Mouse (Mus musculus): Measurements from ENCODE around the gene Cep128.

Gene Cep128

DNA sequence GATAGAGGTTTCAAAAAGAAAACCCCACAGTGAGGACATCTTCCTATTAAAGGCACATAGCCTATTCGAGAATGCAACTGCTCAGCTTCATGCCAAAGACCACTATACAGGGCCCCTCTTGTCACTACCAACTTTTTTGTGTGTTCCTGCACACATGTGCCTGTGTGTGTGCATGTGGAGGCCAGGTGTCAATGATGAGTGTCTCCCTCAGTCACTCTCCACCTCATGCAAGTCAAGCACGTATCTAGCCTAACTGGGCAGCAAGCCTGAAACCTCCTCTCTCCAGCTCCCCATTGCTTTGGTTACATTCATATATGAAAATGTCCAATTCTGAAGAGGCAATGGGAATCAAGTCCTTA, 317.1 kb downstream of the Cep128 start:
- in situ Hi-C loops (cut with MboI; ENCODE audit: unreplicated experiment in 2 of 2), result no loop called here

DNA sequence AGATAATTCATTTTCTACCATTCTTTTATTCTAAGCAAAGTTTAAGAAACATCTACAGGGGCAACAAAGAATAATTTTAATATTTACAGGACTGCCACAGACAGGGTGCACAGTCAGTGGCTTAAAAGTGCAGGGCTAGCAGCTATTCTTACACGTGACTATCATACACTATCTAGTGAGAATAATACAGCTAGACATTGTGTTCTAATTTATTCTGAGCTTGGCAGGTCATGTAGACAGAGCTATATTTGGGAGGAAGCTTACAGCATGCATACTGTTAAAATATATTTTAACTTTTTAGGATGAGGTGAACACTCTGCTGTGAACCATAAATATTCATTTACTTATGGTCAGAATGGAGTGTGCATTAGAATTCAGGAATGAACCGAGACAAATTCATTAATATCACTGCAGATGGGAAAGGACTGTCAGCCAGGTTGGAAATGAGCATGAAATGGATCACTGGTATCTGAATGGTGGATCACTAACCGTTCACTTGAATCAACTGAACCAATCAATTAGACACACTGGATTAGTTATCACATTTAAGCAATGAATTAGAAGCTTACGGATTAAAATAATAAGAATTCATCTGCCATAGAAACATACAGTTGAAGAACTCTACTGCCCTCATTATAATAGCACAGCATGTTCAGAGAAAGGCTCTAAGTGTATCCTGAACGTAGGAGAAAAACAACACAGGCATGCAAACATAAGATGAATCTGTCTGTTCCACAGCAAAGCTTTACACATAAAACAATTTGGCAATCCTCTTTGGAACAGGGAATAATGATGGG, 317.7 kb downstream of the Cep128 start:
- in situ Hi-C loops (cut with MboI; ENCODE audit: unreplicated experiment in 2 of 2), result no loop called here

DNA sequence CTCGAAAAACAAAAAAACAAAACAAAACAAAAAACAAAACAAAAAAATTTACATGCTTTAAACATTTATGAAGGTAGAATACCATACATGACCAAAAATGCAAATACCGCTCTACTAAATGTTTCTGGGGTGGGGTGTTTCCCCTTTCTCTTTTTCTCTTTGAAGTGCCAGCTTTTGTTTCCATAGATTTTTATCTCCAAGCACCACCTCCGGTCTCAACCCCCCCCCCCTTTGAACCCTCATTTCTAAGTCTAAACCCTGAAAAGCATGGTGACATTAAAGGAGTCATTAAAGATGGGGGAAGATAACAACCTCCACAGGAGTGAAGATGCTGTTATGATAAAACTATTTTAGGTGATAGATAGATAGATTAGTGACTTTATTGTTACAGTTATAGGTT, 318.8 kb downstream of the Cep128 start:
- in situ Hi-C loops (cut with MboI; ENCODE audit: unreplicated experiment in 2 of 2), result no loop called here

DNA sequence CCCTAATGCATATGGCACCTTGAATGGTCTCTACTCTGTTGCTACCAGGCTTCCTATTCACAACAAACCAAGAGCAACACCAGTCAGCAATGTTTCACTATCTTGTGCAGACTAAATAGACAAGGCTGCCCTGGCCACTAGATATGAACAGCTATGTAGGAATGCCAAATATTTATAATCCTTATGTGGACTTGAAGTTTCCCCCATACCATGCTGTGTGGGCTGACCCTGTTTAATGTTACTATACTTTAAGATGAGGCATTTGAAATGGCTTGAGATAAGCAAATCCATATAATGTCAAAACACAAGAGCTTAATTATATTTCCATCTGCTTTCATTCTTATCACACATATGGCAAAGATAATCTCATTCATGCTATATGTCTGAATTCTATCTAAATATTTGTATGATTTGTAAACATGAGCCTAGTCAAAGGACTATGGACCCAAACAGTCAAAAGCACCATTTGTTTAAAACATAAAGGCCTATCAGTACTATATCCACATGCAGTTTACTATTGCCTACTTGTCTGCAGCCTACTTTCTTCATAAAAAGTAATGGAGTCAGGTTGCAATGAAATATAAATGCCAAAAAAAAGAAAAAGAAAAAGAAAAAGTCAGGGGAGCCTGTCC, 319.7 kb downstream of the Cep128 start:
- in situ Hi-C loops (cut with MboI; ENCODE audit: unreplicated experiment in 2 of 2), result no loop called here

DNA sequence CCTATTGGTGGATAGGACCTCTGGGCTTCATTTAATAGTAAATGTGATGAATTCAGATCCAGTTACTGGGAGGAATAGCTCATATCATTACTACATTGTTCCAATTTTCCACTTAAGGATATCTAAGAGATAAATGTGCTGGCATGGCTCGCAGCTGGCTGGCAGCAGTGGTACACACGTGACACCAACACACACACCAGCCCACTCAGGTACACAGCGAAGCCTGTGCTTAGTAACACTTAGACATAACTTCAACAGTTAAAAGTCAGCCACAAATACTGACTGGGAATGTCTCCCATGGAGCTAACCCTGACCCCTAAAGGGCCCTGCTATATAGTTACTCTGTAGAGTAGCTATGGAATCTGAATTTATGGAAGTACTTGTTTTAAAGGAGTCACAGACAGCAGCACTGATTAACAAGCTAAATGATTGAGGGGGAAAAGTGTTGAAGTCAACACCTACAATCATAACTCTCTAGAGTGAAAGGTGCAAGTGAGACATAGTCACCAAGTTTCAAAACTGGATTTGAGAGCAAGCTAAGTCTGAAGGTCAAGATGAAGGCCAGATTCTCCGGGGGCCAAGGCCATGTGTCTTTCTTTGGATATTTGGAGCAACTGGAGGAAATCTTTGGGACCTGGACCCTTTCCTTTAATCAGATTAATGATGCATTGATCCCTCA, 320.7 kb downstream of the Cep128 start:
- in situ Hi-C loops (cut with MboI; ENCODE audit: unreplicated experiment in 2 of 2), result no loop called here

DNA sequence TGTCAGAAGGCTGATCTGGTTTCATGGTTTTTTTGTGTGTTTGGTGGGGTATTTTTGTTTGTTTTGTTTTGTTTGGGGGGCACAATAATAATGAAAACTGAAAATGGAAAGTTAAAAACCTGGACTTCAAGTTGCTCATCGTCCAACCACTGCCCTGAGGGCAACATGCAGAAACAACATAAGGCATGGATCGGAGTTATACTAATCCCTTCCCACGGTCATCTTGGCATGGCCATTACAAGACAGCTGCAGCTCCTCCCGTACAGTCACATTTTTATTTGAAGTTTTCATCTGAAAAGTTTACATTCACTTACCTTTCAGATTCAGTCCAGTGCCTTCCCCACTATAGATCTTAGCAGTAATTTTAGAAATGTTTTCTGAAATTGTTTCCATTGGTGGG, 321.5 kb downstream of the Cep128 start:
- in situ Hi-C loops (cut with MboI; ENCODE audit: unreplicated experiment in 2 of 2), result no loop called here

DNA sequence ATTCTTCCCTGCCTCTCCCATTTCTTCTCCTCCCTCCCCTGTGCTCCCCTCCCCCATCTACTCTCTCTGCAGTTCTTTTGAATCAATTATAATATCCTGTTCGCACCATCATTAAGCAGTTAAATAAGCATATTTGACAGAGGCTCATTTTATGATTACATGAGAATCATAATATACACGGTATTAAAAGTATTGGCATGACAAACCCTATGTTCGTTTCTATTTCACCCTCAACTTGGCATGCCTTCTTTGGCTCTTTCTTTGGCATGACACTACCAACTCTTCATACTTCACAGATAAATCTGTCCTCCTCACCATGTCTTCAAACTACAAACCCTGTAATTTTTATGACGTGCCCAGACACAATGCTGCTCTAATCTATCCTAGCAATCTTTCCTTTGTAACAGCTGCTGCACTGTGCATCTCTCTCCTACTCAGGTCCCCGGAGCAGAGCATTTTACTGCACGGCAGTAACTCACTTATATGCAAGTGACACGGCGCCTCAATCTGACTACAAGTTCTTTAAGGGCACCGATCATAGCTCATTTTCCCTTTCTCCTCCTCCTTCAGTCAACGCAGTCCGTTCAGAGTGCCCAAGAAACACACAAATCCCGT, 324.4 kb downstream of the Cep128 start:
- in situ Hi-C loops (cut with MboI; ENCODE audit: unreplicated experiment in 2 of 2), result no loop called here

DNA sequence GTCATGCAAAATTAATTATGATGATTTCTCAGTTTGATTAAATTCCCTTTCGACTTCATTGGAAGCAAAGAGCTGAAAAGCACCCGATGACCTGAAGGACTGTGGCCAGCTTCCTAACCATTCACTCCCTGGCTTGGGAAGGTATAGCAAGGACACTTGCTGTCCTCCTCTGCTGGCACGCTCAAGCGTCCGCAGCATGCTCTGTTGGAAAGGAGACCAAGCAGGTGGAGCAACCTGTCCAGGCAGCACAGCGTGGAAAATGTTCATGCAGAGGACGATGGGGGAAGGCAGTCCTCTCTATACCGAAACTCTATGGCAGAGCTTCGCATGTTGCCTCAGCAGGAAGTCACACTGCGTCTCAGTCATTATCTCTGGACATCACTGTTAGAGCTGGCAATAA, 327.3 kb downstream of the Cep128 start:
- in situ Hi-C loops (cut with MboI; ENCODE audit: unreplicated experiment in 2 of 2), result no loop called here

DNA sequence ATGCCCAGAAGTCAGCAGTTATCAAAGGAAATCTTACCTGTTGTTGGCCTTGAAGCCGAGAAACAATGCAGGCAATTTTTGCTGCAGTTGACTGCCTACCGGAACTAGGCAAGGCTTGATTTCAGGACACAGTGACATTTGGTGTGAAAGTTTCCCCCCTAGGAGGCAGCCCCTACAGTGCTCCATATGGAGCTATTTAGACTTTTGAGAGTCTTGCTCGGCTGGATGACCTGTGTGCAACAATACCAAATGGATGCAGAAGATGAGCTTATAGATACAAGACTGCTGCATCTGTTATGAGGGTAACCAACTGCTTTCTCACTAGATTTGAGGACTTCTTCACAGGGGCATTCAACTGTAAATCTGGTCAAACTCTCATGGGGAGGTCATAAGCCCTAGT, 331.9 kb downstream of the Cep128 start:
- in situ Hi-C loops (cut with MboI; ENCODE audit: unreplicated experiment in 2 of 2), result no loop called here

DNA sequence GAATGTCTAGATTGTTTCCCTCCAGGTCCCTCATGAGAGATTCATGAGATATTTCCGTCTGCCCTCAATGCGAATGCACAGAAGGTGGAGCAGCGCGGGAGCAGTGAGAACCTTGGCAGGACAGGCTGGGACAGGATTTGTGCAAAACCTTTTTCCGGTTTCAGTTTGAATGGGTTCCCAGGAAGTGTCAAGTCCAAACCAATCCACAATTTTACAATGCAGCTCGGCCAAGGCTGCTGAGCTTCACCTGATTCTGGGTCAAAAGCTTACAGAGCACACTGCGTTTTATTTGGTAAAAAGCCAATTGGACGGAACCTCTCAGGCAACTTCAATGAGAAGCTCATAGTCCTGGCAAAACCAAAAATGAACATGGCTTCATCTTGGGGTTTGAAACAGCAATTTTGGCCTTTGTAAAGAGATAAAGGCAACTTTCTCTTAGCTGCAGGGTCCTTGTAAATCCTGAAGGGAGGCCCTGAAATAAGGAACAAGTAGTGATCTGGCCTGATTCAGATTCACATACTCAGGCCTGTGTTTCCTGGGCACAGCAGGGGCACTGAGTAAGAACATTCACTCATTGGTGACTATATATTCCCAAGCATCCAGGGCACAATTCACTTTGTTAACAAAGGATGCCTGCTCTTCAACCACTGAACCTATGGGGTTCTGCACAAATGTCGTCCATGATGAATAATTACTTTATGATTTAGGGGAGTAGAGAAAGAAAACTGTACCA, 333.4 kb downstream of the Cep128 start:
- in situ Hi-C loops (cut with MboI; ENCODE audit: unreplicated experiment in 2 of 2), result no loop called here

DNA sequence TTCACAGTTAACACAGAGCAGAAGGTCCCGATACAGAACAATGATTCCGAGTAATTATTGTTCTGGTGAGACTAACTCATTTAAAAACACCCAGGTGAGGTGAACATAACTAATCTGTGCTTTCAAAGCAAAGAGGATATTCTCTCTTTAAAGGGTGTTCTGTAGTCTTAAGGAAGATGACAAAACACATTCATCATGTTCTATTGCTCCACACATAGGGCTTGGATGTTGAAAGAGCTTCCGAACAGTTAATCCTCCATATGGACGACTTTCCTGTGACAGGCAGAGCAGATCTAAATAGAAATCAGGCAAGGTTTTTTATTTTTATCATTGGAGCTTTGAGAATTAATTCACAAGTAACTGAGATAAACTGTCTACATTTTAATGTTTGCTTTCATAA, 342.8 kb downstream of the Cep128 start:
- in situ Hi-C loops (cut with MboI; ENCODE audit: unreplicated experiment in 2 of 2), result no loop called here

DNA sequence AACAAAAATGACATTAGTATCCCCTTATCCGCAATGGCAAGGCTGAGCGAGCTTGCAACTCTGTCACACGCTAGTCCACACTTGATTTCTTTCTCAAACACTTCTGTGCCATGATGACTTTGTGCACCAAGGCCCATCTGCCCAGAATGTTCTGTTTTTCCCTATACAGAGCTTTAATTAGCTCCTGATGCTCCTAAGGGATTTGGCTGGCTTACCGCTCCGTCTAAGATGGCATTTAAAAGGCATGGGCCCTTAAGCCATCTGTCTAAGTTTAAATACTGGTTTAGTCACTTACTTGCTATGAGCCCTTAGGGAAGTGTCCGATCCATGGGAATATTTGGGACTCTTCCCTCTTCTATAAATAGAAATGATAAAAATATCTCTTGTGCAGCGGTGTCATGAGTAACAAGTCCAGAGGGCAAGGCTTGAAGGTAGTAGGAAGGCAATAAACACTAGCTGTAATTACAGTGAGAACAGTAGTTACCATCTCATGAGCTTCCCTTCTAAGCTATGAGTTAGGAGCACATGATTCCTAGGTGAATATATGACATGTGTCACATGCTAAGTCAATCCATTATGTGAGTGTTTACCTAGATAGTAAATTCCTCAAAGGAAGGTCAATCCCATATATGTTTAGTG, 343.8 kb downstream of the Cep128 start:
- in situ Hi-C loops (cut with MboI; ENCODE audit: unreplicated experiment in 2 of 2), result no loop called here

DNA sequence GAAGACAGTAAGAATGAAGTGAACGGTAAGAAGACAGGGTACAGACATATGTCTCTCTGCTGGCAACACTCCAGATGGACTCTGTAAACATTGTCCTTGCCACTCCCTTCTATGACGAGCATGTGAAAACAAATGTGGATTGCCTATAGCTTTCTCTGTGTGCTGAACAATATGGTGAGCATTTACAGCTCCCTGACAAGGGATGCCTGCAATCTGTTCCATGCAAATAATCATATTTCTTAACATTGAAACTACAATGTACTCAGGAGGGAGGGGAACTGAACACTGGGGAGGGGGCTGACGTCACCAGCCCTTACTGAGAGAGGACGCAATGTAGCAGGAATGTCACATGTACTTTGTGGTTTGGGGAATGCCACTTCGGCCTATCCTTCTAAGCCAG, 355.1 kb downstream of the Cep128 start:
- in situ Hi-C loops (cut with MboI; ENCODE audit: unreplicated experiment in 2 of 2), result no loop called here

DNA sequence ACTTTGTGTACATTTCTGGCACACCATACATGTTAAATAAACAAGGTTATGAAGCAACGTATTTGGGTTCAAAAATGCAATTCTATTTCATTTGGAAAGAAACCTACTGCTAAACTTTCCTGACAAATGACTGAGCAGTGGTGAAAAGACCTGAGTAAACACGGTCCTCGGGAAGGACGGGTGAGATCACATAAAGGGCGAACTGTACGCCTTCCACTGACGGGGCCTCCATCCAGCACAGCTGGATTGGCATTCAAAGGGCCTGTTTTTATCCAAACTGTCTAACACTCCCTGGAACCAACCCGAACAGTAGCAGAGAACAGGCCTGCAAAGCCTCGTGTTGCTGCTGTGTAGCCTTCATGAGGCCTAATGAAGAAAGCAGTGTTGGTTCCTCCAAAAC, 356.5 kb downstream of the Cep128 start:
- in situ Hi-C loops (cut with MboI; ENCODE audit: unreplicated experiment in 2 of 2), result no loop called here

DNA sequence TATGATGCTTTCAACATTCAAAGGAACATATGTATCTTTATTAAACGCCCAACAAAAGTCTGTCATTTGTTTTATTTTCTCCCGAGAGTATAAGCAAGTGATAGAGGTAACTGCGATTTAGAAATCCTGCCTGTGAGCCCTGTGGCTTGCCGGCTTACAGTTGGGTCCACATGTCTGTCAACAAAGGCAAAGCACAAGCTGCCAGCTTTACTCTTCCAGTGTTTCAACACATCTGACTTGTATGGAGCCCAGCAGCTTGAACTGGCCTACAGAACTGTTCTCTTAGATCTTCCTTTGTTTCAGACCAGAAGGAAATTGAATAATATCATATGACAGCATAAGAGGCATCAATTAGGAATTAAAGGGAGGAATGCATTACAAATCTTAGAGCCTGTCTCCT, 357.1 kb downstream of the Cep128 start:
- in situ Hi-C loops (cut with MboI; ENCODE audit: unreplicated experiment in 2 of 2), result no loop called here

DNA sequence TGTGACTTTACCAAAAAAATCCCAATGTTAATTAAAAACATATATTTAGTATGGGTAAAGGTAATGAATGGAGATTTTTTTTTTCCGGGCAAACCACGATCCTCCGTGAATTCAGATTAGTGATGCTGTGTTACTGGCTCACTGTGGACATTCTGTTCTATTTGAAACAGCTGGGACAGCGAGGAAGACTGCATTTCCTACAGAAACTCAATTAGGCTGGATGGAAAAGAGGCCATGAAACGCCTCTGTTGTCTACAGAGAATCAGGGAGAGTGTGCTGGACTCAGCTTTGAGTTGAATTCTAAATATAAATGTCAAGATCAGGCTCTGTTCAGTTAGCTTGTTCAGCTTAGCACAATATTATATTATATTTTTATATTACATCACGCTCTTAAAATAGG, 369.1 kb downstream of the Cep128 start:
- in situ Hi-C loops (cut with MboI; ENCODE audit: unreplicated experiment in 2 of 2), result no loop called here

DNA sequence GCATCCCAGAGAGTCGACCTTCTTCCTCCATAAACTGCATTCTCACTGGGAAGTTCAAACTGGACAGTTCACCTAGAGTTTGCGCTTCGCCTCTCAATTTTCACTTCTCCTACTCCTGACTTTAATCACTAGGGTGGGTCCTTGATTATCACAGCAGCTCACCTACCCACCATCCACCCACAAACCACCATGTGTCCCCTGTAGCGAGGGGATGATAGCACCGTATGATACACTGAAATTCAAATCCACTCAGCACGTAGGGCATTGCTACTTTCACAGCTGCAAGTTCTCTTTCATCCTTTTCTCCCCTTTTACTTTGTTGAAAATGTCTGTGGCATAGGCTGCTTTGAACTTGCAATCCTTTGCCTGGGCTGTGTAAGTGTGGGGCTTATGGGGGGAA, 371.2 kb downstream of the Cep128 start:
- in situ Hi-C loops (cut with MboI; ENCODE audit: unreplicated experiment in 2 of 2), result no loop called here

DNA sequence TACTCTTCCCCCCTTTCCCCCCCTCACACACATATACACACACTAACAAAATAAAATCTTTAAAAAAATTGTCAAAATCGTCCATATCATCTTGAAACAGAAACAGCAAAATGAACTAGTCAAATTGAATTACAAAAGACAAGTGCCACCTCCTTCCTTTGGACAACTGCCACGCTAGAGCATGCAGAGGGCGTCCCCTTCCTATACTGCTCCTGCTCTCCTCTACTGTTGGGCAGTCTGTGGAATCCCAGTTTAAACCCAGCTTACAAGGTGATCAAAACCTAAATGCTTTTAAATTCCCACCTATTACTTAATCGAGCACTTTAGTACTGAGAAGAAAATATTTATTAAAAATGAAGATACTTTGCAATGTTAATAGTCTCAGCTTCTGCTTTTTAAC, 372.0 kb downstream of the Cep128 start:
- in situ Hi-C loops (cut with MboI; ENCODE audit: unreplicated experiment in 2 of 2), result no loop called here

DNA sequence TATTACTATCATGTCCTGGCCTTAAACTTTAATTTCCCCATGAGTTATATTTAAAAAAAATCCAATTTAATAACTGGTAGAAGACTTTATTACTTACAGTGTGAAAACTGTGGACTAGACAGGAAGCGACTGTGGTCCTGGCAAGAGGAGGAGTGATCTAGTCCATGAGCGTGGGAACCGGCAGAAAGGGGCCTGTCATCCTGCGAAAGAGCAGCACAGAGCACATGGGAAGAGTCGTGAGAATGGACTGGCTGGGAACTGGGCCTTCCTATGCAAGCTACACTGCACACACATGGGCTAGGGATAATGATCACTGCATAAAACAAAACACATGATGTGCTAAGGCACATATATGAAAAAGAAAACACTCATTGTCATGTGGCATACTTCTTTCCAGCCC, 375.5 kb downstream of the Cep128 start:
- in situ Hi-C loops (cut with MboI; ENCODE audit: unreplicated experiment in 2 of 2), result no loop called here

DNA sequence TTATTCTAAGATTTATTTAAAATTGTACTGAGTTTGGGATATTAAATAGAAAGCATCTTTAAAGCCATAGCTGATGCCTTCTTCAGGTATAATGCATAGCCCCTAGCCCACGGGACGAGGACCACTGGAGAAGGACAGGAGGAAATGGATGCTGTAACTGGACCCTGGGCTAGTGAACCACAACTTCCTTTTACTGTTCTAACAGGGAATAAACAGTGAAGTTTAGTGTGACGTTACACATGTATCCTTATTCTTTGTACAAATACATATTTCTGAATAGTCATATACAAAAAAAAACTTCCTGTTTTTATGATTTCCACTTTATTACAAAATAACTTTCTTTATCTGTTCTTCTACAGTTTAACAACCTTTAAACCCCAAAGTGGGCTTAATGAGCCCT, 376.0 kb downstream of the Cep128 start:
- in situ Hi-C loops (cut with MboI; ENCODE audit: unreplicated experiment in 2 of 2), result no loop called here

Data from v-Abl transformed pro-B cells (cell line).